In genomic region chr13:69867296-69868065, GRCm38 (mm10) we compare ENCODE assay signal across 18 mouse cellular contexts.
DNase-seq lines count a peak whose midpoint lies in the region; ATAC-seq and TF ChIP-seq lines count a peak whose summit lies in the region.
"Had no signal": no experiment of that assay in that cellular context is flagged by ENCODE, and none has a peak within 500 bp of the region (broad histone marks: within the 10 kb centered on the region; RNA-seq: fewer than 3 reads in every experiment).

No protein-coding gene starts in this region.

- no peaks in the 10 kb centered on the region for H3K4me1 ChIP-seq in limb, embryonic 14.5 days (ENCODE audit: control insufficient read depth, insufficient read depth, low read length)
- no peaks in the 10 kb centered on the region for H3K4me1 ChIP-seq in limb, embryonic 10.5 days
- H3K4me1 ChIP-seq: embryonic facial prominence, embryonic 10.5 days; heart, embryonic 15.5 days; limb, embryonic 13.5 days had no signal

- H3K4me2 ChIP-seq in limb, embryonic 14.5 days (replicated peaks; ENCODE audit: low read depth, low read length, severe bottlenecking), result no peak overlapping the region
- H3K4me2 ChIP-seq: heart, embryonic 15.5 days; hindbrain, embryonic 14.5 days; limb, embryonic 13.5 days; neural tube, embryonic 15.5 days had no signal

- no peak overlapping the region for H3K27ac ChIP-seq in limb, embryonic 14.5 days (replicated peaks; ENCODE audit: low read depth, low read length)
- no peak overlapping the region for H3K27ac ChIP-seq in limb, embryonic 10.5 days
- H3K27ac ChIP-seq: embryonic facial prominence, embryonic 10.5 days; heart, embryonic 15.5 days; hindbrain, embryonic 14.5 days; limb, embryonic 13.5 days; neural tube, embryonic 15.5 days; stomach, postnatal 0 days had no signal

- WGBS in limb, embryonic 14.5 days, result 81% methylated on average over 15 of the region's 15 CpGs
- WGBS in limb, embryonic 10.5 days, result 87% methylated on average over 15 of the region's 15 CpGs

- peak; percentile 6 for DNase-seq in adrenal gland, postnatal 10 days
- DNase-seq in adrenal gland, adult 8-10 months, result no peak
- peak; percentile 71 for DNase-seq in limb, embryonic 14.5 days (ENCODE audit: low spot score)
- no peak for DNase-seq in limb, embryonic 10.5 days (ENCODE audit: low spot score)
- peak; percentile 68 to 75 for DNase-seq in left cerebral cortex, adult 18-20 months (ENCODE audit: low spot score in 2 of 2)
- DNase-seq in right cerebral cortex, postnatal 25 days, result peak; percentile 57
- no peak for DNase-seq in retina, postnatal 1 day
- no peak for DNase-seq in kidney, adult 9 months
- DNase-seq: cerebellum, adult 2 months; gastrocnemius, postnatal 10 days; kidney, adult 18-20 months; lung, adult 2 months had no signal

- H3K4me3 ChIP-seq in limb, embryonic 14.5 days (replicated peaks; ENCODE audit: low read length), result no peak overlapping the region
- H3K4me3 ChIP-seq in limb, embryonic 10.5 days, result no peak overlapping the region
- H3K4me3 ChIP-seq: embryonic facial prominence, embryonic 10.5 days; heart, embryonic 15.5 days; limb, embryonic 13.5 days; neural tube, embryonic 15.5 days had no signal

- H3K9ac ChIP-seq in limb, embryonic 14.5 days (ENCODE audit: low read depth, low read length, severe bottlenecking), result no peak overlapping the region
- H3K9ac ChIP-seq: heart, embryonic 15.5 days; hindbrain, embryonic 14.5 days; limb, embryonic 13.5 days; neural tube, embryonic 15.5 days had no signal

- no peaks in the 10 kb centered on the region for H3K9me3 ChIP-seq in limb, embryonic 14.5 days (ENCODE audit: control insufficient read depth, low read length)
- no peaks in the 10 kb centered on the region for H3K9me3 ChIP-seq in limb, embryonic 10.5 days (replicated peaks)
- H3K9me3 ChIP-seq: embryonic facial prominence, embryonic 10.5 days; heart, embryonic 15.5 days; limb, embryonic 13.5 days; neural tube, embryonic 15.5 days had no signal

- H3K36me3 ChIP-seq in limb, embryonic 14.5 days (ENCODE audit: control insufficient read depth, insufficient read depth, low read length), result no peaks in the 10 kb centered on the region
- no peaks in the 10 kb centered on the region for H3K36me3 ChIP-seq in limb, embryonic 10.5 days
- H3K36me3 ChIP-seq: embryonic facial prominence, embryonic 10.5 days; heart, embryonic 15.5 days; limb, embryonic 13.5 days; neural tube, embryonic 15.5 days had no signal

- no peak for TF ChIP-seq POLR2A in limb, embryonic 14.5 days (IDR thresholded peaks at IDR 0.05; ENCODE audit: borderline replicate concordance, extremely low read depth, insufficient read depth, insufficient read length)

- no peak for ATAC-seq in limb, embryonic 14.5 days (ENCODE audit: low FRiP score, low read depth)

- H3K27me3 ChIP-seq in limb, embryonic 14.5 days (ENCODE audit: control insufficient read depth, insufficient read depth, low read length), result no peaks in the 10 kb centered on the region
- no peaks in the 10 kb centered on the region for H3K27me3 ChIP-seq in limb, embryonic 10.5 days (ENCODE audit: low read depth, poor library complexity, severe bottlenecking)
- H3K27me3 ChIP-seq: heart, embryonic 15.5 days; limb, embryonic 13.5 days; neural tube, embryonic 15.5 days had no signal

Comparison
In these comparisons a context has a peak if more than half of its experiments do, and no peak if none do; other contexts are left out.
1. DNase-seq: peak in adrenal gland, postnatal 10 days (single experiment), limb, embryonic 14.5 days (single experiment), left cerebral cortex, adult 18-20 months (2 of 2) and right cerebral cortex, postnatal 25 days (single experiment); none in adrenal gland, adult 8-10 months (single experiment), limb, embryonic 10.5 days (single experiment), retina, postnatal 1 day (single experiment) and kidney, adult 9 months (single experiment).